Mouse (Mus musculus): Measurements from ENCODE around the gene Mmgt1.

The Mmgt1 gene

DNA sequence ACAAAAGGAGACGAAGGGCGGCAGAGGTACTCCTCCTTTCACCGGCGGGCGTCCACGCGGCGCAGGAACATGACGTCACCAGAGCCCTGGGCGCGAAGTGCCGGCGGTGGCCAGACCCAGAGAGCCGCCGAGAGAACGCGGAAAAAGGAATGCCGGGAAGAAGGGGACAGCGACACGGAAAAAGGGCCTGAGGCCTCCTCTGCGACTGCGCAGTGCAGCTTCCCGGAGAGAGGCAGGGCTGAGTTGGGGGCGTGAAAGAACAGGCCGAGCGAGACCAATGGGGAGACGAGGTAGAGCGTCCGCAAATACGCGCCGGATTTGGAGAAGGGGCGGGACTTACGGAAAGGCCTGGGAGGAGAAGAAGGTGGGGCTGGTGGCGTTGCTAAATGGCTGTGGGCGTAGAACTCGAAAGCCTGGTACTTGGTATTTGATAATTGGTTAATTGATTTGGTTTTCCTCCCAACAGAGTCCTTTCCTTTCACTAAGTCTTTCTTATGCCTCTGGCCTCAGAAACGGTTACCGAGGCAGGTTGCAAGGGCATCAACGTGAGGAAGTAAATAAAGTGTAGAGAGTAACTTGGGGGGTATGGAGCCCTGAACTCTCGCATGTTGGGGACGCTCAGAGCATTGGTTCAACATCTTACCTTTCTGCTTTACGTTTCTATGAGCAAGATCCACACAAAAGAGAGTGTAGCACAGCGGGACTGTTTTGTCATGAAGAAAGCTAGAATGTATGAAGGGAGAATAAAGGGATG lies at the start of gene Mmgt1:
Mmgt1 (minus strand) TSS at position 183 of the 754 bp plus-strand sequence.
- TF ChIP-seq GATA4 (IDR thresholded peaks at IDR 0.05; ENCODE audit: insufficient replicate concordance, low read length), result no peak

DNA sequence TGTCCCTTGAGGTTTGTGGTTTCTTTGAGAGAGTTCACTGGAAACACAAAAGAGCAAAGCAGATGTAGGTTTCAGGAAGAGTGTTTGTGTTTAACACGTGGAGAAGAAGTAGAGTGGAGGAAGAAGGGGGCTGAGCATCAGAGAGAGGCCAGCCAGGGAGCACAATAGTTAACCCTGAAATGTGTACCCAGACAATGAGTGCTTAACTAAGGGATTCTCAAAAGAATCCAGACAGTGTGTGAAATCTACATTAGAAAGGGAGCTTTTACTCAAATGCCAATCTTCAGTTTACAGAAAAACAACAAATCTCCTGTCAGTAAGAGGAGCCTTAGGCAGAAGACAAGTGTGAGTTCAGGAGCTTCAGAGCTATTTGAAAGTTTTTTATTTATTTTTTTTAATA lies 42.2 kb upstream of the Mmgt1 start:
- TF ChIP-seq GATA4 (IDR thresholded peaks at IDR 0.05; ENCODE audit: insufficient replicate concordance, low read length), result no peak

GRCm38 (mm10) chrX:56636185-56636584 lies 38.3 kb upstream of the Mmgt1 start:
- no peak for TF ChIP-seq GATA4 (IDR thresholded peaks at IDR 0.05; ENCODE audit: insufficient replicate concordance, low read length)

- TF ChIP-seq GATA4 (IDR thresholded peaks at IDR 0.05; ENCODE audit: insufficient replicate concordance, low read length), result no peak
These were observed 17.4 kb upstream of the Mmgt1 start for GRCm38 (mm10) chrX:56615236-56615635.

GRCm38 (mm10) chrX:56610318-56610694 lies 12.4 kb upstream of the Mmgt1 start:
- no peak for TF ChIP-seq GATA4 (IDR thresholded peaks at IDR 0.05; ENCODE audit: insufficient replicate concordance, low read length)

- no peak for TF ChIP-seq GATA4 (IDR thresholded peaks at IDR 0.05; ENCODE audit: insufficient replicate concordance, low read length)
These were observed 11.9 kb upstream of the Mmgt1 start, which contains the start of gene Slc9a6 for GRCm38 (mm10) chrX:56609623-56610317. Slc9a6 (plus strand) TSS chrX:56609757.

GRCm38 (mm10) chrX:56609285-56609622 lies 11.4 kb upstream of the Mmgt1 start:
- no peak for TF ChIP-seq GATA4 (IDR thresholded peaks at IDR 0.05; ENCODE audit: insufficient replicate concordance, low read length)

DNA sequence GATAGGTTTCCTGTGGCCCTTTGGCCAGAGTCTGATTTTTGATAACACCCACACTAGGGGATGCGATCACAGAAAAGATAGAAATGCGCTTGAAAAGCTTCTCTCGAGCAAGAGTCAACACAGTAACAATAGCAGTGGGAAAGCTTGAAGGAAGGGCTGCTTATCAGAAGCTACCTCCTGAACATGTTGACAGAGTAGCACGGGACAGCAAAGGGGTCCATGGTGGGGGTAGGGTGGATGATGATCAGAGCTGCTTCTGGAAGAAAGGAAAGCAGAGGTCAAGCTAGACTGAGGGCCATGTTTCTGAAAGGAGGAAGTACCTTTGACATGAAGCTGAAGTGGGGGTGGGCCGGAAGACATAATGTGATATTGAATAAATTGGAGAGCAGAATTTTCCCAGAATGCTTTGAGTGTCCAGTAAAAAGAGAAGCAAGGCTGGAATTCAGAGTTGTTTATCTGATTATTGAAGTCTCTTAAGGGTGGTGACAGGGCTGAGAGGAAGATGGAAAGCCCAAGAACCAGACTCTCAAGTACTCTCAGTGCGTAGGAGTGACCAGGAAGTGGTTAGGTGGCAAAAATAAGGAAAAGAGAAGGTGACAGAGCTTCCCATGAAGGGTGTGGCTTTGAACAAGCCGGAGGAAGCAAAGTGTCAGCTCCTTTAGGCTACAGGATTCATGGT lies 9.3 kb upstream of the Mmgt1 start:
- TF ChIP-seq GATA4 (IDR thresholded peaks at IDR 0.05; ENCODE audit: insufficient replicate concordance, low read length), result no peak

- no peak for TF ChIP-seq GATA4 (IDR thresholded peaks at IDR 0.05; ENCODE audit: insufficient replicate concordance, low read length)
These were observed 8.7 kb upstream of the Mmgt1 start for GRCm38 (mm10) chrX:56606536-56606935.

DNA sequence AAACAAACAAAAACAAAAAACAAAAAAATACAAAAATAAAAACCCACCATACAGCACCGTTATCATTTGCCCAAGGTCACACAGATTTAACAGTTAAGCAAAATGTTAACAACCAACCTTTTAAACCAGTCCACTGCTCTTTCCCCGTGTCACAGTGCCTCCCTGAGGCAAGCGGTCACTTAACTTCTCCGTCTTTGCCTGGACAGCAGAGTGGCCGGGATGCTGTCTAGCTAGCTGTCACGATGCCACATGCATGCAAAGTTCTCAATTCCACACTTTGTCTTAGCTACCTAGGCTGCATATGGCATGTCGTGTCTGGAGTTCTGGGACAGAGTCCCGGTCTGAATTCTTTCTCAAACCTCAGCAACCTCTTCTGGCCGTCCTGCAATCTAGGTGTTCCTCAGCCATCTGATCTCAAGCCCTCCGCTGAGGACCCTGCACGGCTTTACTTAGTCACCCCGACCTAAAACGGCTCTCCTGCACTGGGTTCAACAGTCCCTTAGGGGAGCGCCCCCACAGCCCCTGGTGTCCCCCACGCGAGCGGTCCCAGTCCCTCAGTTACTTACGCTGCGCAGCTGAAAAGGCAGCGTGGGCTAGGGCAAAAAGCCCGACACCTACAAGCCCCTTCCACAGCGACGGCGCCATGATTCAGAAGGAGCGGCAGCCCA lies 516 bp downstream of the Mmgt1 start:
- TF ChIP-seq GATA4 (IDR thresholded peaks at IDR 0.05; ENCODE audit: insufficient replicate concordance, low read length), result no peak

DNA sequence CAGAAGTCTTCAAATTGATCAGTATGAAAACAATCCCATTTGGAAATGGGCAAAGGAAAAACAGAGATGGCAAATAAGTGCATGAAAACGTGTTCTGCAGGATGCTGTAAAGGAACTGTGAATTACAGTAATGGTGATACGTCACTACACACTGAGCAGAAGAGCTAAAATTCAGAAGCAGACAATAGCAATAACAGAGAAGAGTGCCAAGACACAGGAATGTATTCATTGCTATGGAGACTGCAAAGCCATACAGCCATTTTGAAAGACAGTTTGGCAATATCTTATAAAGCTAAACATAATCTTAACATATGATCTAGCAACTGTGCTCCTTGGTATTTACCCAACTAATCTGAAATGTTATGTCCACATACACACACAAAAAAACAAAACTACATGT lies 19.7 kb downstream of the Mmgt1 start:
- no peak for TF ChIP-seq GATA4 (IDR thresholded peaks at IDR 0.05; ENCODE audit: insufficient replicate concordance, low read length)

DNA sequence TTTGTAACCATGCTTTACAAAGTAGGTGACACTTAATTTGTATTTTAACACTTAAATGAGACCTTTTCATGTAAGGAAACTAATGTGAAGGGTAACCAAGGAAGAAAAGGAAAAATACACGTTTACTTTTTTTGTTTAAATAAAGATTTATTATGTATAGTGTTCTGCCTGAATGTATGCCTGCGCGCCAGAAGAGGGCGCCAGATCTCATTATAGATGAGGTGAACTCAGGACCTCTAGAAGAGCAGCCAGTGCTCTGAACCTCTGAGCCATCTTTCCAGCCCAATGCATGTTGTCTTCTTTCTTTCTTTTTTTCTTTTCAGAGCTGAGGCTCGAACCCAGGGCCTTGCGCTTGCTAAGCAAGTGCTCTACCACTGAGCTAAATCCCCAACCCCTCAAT lies 25.4 kb downstream of the Mmgt1 start:
- TF ChIP-seq GATA4 (IDR thresholded peaks at IDR 0.05; ENCODE audit: insufficient replicate concordance, low read length), result no peak

- no peak for TF ChIP-seq GATA4 (IDR thresholded peaks at IDR 0.05; ENCODE audit: insufficient replicate concordance, low read length)
These were observed 44.3 kb downstream of the Mmgt1 start for GRCm38 (mm10) chrX:56553584-56553983.

- TF ChIP-seq GATA4 (IDR thresholded peaks at IDR 0.05; ENCODE audit: insufficient replicate concordance, low read length), result no peak
These were observed 48.4 kb downstream of the Mmgt1 start, which contains the start of gene Gm648 for GRCm38 (mm10) chrX:56549506-56549905. Gm648 (minus strand) TSS chrX:56549606.

GRCm38 (mm10) chrX:56537162-56537561 lies 60.7 kb downstream of the Mmgt1 start:
- TF ChIP-seq GATA4 (IDR thresholded peaks at IDR 0.05; ENCODE audit: insufficient replicate concordance, low read length), result no peak

Data from liver, adult (tissue).